Mouse (Mus musculus) forebrain, embryonic 13.5 days (tissue): ENCODE measurements at regions not wholly inside any gene's neighbourhood (a gene's known extent, or its start where the extent isn't known, plus 50 kb on each side); places are given as distances from the start of the nearest gene placed in this dataset.
A peak's percentile ranks its signal among the peaks of the same experiment; 100 is the strongest.

Experiments used
- ATAC-seq: fragments of 200-750 bp; cut with Nextera tagmentation; 2 replicates; pipeline ENCODE4 v1.8.0; 2017
- H3K27ac ChIP-seq: fragments of 300-500 bp; sonication (generic); 2 replicates; pipeline ENCODE4 v1.5.1; 2015; ENCODE audit warnings: inconsistent platforms, mild to moderate bottlenecking, moderate library complexity
- H3K27me3 ChIP-seq: fragments of 300-500 bp; sonication (generic); 2 replicates; pipeline ENCODE4 v1.6.1; 2015; ENCODE audit warnings: mild to moderate bottlenecking, inconsistent platforms
- H3K36me3 ChIP-seq: fragments of 300-500 bp; sonication (generic); 2 replicates; pipeline ENCODE4 v1.6.1; 2015; ENCODE audit warnings: mild to moderate bottlenecking, inconsistent platforms; ENCODE audit not compliant: poor library complexity, severe bottlenecking
- H3K4me1 ChIP-seq: fragments of 300-500 bp; sonication (generic); 2 replicates; pipeline ENCODE4 v1.6.1; 2015; ENCODE audit warnings: inconsistent platforms
- H3K4me2 ChIP-seq: fragments of 300-500 bp; sonication (generic); 2 replicates; pipeline ENCODE4 v1.6.1; 2015; ENCODE audit warnings: inconsistent platforms, mild to moderate bottlenecking, moderate library complexity
- H3K4me3 ChIP-seq: fragments of 300-500 bp; sonication (generic); 2 replicates; pipeline ENCODE4 v1.5.1; 2015; ENCODE audit warnings: mild to moderate bottlenecking, inconsistent platforms
- H3K9ac ChIP-seq: fragments of 300-500 bp; sonication (generic); 2 replicates; pipeline ENCODE4 v1.6.1; 2015; ENCODE audit warnings: mild to moderate bottlenecking, inconsistent platforms
- H3K9me3 ChIP-seq: fragments of 300-500 bp; sonication (generic); replicated peaks from 2 replicates; pipeline ENCODE4 v1.6.1; 2016; ENCODE audit warnings: inconsistent platforms
- WGBS: fragments of 180-500 bp; shearing (Covaris S2); methylation state at CpG from one replicate; pipeline ENCODE4 v1.1.7; 2015; 5-methylcytosine and 5-hydroxymethylcytosine counted together

DNA sequence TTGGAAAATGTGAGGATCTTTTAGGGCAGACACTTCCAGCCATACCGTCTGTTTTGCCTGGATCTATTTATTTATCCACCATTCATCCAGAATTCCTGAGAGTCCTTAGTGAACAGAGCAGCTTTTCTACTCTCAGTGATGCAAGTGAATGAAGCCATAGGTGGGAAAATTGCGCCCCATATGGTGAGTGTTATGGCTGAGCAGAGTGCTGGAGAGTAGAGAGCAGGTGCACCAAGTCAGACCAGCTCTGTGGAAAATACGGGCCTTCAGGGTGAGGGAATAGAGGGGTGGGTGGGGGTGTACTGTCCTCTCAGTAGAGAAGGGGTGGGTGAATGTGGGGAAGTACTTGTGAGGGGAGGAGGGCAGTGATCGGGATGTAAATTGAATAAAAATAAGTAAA, 223.0 kb upstream of the 4930550L24Rik start:
- Histone ChIP-seq H3K9me3 (no peaks in the 10 kb centered on the region), H3K36me3 (no peaks in the 10 kb centered on the region), H3K9ac (no peak overlapping the region), H3K4me1 (0 out of 2 replicates have a peak, but pooled peaks cover 4% of the 10 kb centered on the region), H3K4me2 (no peak overlapping the region), H3K27me3 (no peaks in the 10 kb centered on the region), H3K4me3 (no peak overlapping the region), H3K27ac (no peak overlapping the region)
- 60% methylated on average over 4 of the region's 4 CpGs for WGBS
- peak; percentile 72; the same call in 1 of the 2 replicates for ATAC-seq

GRCm38 (mm10) chrX:58688964-58689363, 220.2 kb upstream of the 4930550L24Rik start:
- no peaks in the 10 kb centered on the region for H3K9me3 ChIP-seq
- peak; percentile 76 for ATAC-seq
- H3K9ac ChIP-seq, result no peak overlapping the region
- no peak overlapping the region for H3K27ac ChIP-seq
- no peak overlapping the region for H3K4me3 ChIP-seq
- 30% methylated on average over 2 of the region's 2 CpGs for WGBS
- no peaks in the 10 kb centered on the region for H3K36me3 ChIP-seq
- no peaks in the 10 kb centered on the region for H3K27me3 ChIP-seq
- 0 out of 2 replicates have a peak, but pooled peaks cover 4% of the 10 kb centered on the region for H3K4me1 ChIP-seq
- H3K4me2 ChIP-seq, result no peak overlapping the region

DNA sequence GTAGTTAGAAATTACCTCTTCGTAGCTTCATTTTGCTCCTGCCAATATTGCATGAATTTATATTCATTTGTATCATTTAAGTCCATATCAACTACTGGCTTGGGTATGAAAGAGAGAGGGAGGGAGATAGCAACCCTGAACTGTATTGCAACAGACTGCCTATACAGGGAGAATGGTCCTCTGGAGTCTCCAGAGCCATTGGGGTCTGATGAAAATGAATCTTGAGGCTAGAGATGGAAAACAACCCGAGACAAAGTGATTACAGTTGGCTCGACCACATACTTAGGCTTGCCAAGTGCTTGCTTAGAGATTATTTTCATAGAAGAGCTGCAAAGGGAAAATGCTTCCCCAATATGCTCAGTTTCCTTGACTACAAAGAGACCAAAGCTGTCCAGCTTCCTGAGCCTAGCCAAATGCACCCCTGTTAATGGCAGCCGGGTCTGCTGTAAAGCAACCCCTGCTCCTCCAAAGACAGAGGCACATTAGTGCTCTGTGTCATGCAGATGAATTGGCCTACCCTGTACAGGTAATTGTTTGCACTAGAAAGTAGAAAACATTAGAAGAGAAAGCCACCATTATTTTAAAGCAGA, 206.9 kb upstream of the 4930550L24Rik start:
- no peaks in the 10 kb centered on the region for H3K4me1 ChIP-seq
- no peaks in the 10 kb centered on the region for H3K36me3 ChIP-seq
- ATAC-seq, result peak; percentile 76; the same call in 1 of the 2 replicates
- no peaks in the 10 kb centered on the region for H3K27me3 ChIP-seq
- H3K27ac ChIP-seq, result no peak overlapping the region
- H3K9me3 ChIP-seq, result no peaks in the 10 kb centered on the region
- H3K4me2 ChIP-seq, result no peak overlapping the region
- WGBS, result 65% methylated on average over 4 of the region's 4 CpGs
- H3K4me3 ChIP-seq, result no peak overlapping the region
- H3K9ac ChIP-seq, result no peak overlapping the region
